Mouse (Mus musculus) bone marrow, adult 2 months (tissue): ENCODE measurements around the gene Park7.

Experiments used
- CTCF ChIP-seq: fragments of 200-500 bp; IDR thresholded peaks from 2 replicates; pipeline ENCODE4 v1.5.1; 2011; ENCODE audit warnings: low read length, control low read depth; ENCODE audit not compliant: control insufficient read depth, insufficient read depth
- POLR2A ChIP-seq: fragments of 200-500 bp; IDR thresholded peaks from 2 replicates; pipeline ENCODE4 v1.6.1; 2011; ENCODE audit warnings: low read depth, mild to moderate bottlenecking, control low read depth, low read length, borderline replicate concordance; ENCODE audit not compliant: control insufficient read depth

DNA sequence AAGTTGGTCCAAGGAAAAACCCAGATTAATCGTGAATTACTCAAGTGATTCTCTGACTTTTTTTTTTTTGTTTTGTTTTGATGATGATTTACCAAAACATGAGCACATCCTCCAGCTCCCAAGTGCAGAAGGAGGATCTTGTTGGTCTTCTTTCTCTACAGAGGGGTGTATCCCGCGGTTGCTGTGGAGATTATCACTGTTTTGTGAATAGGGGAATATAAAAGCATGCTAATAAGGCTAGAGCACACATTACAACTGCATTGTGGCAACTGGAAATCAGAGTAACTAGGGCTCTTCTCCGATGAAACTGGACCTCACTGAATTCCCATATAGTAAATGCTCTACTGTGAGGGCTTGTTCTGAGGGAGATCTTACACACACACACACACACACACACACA lies 61.8 kb downstream of the Park7 start:
- TF ChIP-seq POLR2A (no peak), CTCF (no peak)
